Mouse (Mus musculus) kidney, postnatal 4 days (tissue): ENCODE measurements around the gene Syde1.
A peak's percentile ranks its signal among the peaks of the same experiment; 100 is the strongest.
"Not testable (repeated sequence)": the region's sequence is repeated elsewhere in the genome, so short reads cannot be mapped to it uniquely, and the experiment has no call there.

Experiments
- DNase-seq, 2 experiments: peaks; one replicate each; pipeline ENCODE4 v3.0.0; 2021; ENCODE audit warnings: mixed read lengths in 2 of 2

The Syde1 gene

DNA sequence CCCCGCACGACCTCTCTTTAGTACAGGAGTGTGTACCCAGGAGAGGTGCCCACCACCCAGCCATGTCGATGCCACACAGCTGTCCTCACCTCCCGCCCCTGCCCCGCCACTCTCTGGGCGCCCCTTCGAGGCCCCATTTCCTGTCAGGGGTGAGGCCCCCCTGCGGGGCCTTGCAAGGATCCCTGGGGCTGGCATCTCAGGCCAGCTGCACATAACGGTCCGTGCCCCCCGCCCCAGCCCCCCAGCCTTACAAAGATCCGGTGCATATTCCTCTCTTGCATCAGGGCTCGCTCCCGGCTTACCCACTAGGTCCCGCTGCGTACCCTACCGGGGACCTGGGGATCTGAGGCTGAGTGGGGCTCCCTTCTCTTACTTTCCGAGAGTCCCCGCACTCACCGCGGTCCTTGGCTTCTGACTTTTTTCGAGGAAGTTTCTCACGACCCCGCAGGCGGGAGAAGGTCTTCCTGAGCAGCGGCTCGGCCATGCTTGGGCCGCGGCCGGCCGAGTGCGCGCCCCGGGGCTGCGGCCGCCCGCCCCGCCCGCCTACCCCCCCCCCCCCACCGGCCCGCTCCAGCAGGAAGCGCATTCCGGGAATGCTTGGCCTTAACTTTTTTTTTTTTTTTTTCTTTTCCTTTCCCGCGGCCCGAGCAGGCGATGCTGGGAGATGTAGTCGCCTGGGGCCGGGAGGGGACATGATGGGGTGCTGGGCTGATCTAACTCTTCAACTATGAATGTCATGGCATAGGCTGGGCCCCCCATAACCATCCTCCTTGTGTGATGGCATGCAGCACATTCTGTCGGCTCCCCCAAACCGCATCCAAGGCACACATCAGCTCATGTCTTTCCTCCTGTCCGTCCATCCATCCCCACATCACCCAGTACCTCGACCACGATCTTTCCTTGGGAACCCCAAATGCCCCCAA, at the start of gene Syde1:
Gene Syde1, minus strand, starts transcription at position 559 of the 923 bp plus-strand sequence.
- DNase-seq = peak; percentile 66 to 79

DNA sequence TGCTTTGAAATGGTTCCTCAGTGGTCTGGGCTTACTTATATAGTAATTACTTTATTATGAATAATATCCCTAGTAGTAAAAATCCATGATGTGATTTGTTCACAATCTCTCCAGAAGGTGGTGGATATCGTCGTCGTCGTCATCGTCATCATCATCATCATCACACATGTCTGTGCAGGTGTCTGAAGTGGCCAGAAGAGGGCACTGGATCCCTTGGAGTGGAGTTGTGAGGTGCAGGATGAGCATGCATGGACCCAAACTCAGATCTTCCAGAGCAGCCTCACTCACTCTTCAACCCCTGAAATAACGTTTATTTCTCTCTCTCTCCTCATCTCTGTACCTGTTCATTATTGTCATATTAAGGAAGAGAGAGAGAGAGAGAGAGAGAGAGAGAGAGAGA, 40.5 kb upstream of the Syde1 start:
- DNase-seq = peak; percentile 36 to 41

DNA sequence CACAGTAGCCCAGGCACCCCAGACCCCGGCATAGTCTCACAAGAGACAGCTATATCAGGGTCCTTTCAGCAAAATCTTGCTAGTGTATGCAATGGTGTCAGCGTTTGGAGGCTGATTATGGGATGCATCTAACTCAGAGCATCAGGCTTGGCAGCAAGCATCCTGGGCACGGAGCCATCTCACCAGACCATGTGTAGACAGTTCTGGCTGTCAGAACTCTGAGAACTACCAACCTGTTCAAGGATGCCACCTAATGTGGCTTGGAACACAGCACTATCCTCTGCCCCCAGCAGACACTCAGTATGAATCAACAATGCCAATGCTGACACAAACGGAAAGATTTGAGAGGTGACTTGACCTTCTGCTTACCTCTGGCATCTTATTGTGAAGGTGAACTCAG, 38.4 kb upstream of the Syde1 start:
- no peak for DNase-seq

DNA sequence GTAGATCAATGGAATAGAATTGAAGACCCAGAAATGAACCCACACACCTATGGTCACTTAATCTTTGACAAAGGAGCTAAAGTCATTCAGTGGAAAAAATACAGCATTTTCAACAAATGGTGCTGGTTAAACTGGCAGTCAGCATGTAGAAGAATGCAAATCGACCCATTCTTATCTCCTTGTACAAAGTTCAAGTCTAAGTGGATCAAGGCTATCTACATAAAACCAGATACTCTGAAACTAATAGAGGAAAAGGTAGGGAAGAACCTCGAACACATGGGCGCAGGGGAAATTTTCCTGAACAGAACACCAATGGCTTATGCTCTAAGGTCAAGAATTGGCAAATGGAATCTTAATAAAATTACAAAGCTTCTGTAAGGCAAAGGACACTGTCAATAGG, 31.4 kb upstream of the Syde1 start:
- DNase-seq = not testable (repeated sequence)

DNA sequence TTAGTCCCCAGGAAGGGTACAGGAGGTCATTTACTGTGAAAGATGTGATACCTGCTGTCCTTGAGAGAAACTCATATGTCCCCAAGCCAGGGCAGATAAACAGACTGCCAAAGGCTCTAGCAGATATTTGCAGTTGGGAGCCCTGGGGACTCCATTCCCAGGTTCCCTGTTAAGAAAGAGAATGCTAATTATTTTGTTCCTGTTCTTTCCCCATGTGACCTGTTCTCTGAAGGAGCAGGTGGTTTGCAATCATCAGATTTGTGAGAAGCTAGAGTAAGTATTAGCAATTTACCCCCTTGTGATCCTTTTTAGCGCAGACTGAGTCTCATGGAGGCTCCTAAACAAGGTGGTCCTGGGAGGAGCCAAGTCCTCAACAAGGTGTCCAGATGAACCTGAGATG, 26.2 kb upstream of the Syde1 start, which contains the start of gene Olfr1357:
Gene Olfr1357, minus strand, starts transcription at position 101 of the 400 bp plus-strand sequence.
- DNase-seq = no peak

DNA sequence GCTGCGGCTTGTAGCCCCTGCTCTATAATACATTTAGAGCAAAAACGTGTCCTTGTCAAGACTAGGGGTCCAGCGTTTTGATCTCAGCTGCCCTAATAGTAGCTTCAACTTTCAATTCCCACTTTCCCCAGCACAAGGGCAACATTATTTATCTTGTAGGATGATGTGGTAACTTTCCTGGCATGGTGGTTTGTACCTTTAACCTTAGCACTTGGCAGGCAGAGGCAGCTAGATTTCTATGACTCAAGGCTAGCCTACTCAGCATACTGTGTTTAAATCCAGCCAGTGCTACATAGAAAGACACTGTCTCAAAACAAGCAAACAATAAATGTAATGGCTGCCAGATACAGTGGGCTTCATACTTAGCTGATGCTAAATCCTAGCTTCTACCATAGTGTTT, 15.8 kb upstream of the Syde1 start:
- DNase-seq = no peak

DNA sequence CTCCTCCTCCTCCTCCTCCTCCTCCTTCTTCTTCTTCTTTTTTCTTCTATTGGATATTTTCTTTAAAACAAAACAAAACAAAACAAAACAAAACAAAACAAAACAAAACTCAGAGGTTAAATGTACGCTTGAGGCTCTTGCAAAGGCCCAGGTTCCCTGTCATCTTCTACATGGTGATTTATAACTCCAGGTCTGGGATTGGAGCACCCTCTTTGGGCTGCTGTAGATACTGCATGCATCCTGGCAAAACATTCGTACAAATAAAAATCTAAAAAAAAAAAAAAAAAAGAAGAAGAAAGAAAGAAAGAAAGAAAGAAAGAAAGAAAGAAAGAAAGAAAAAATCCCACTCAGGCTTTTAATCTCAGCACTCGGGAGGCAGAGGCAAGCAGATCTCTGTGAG, 13.3 kb upstream of the Syde1 start:
- DNase-seq = peak; percentile 48 to 53

DNA sequence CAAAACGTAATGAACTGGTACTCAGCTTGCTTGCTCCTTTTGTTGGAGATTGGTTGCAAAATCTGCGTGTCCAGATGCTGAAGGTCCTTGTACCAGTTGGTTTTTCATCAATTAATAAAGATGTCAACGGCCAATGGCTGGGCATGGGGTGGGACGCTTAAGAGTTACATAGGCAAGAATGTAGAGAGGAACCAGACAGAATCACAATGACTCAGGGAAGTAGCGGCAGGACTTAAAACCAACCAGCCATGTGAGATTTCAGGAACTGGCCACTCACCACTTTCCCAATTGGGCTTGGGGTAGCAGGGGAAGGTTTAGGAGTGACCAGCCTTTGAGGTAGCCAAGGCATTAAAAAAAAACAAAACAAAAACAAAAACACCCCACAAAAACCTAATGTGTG, 8.1 kb upstream of the Syde1 start:
- no peak for DNase-seq

DNA sequence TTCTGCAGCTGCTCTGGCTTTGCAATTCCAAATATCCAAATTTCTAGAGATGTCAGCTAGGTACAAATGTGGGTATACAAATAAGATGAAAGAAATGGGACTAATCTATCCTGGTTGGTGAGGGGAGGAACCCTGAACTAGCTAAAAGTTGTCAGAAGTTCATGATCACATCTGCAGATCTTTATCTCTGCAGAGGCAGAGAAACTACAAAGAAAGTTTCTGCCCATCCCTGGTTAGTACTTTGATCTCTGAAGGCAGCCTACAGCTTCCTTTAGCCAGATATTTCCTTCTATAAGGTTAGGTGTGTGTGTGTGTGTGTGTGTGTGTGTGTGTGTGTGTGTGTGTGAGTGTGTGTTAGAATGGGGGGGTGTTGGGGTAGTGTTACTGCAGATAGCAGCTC, 2.8 kb upstream of the Syde1 start:
- no peak for DNase-seq

DNA sequence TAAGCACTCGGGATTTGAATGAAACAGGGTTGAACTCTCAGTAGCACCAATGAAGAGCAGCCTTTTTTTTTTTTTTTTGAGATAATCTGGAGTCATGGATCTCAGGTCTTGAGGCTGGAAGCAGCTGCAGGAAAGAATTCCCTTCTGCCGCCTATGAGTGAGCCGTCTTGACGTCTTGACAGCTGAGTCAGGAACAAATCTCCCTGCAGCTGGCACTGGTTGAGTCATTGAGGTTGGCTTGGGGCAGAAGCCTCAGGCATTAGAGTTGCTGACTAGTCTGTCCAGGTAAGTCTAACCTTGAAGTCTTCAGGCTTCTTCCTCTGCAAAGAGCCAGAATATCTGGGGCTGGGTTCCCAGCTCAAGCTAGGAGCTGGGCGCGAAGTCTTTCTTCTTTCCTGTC, 2.4 kb upstream of the Syde1 start:
- DNase-seq = no peak

DNA sequence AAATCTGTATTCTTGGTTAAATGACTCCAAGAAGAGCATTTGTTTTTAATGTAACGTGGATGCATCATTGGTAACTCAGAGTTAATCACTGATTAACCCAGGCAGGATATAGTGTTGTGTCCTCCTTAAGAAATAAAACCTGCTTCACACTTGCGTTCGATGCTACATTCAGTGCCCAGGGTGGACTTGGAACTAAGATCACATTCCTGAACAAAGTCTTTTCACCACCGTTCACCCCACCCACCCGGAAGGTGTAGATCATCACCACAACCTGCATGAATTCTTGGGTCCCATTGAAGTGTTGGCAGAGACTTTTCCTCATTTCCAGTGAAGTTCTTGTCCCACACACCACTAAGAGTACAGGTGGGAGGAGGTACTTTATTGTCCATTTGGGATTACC, 2.0 kb upstream of the Syde1 start:
- peak in 1 of 2 experiments; percentile 51 for DNase-seq

DNA sequence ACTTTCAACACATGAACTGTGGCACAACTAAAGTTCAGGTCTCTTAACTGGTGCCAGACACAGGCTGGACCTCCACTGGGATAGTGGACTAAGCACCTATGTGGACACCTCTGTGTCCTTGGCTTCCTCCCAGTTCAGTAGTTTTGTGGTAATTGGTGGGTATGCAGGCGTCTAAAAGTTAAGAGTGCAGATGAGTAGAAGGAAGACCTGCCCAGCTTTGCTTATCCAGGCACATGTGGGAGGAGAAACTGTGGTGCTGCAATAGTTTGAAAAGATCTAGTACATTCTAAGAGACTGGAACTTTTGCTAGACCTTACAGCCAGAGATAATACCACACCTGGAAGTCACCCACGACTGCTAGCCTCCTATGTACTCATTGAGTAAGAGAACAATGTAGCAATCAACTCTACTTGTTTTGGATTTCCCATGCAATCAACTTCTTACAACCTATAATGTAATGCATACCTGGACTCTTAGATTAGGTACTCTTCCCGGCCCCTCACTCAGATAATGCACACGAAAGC, 1.2 kb upstream of the Syde1 start:
- DNase-seq = no peak

DNA sequence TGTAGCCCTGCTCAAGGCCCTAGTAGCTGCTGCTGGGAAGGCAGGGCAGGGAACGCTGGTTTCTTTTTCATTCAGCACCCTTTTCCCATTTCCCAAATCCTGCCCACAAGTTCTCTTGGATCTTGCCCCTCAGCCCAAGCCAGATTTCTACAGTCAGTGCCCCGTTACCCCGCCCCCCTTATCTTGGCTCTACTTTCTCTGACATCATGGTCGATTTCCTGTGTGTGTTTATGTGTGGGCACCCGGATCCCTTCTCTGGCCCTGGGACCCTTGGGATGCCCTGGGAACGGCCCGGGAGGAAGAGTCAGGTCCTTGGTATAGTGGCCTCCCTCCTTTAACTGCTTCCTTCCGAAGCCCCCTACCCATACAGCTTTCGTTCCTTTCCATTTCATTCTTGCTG, 1.0 kb downstream of the Syde1 start:
- DNase-seq = peak in 1 of 2 experiments; percentile 47

DNA sequence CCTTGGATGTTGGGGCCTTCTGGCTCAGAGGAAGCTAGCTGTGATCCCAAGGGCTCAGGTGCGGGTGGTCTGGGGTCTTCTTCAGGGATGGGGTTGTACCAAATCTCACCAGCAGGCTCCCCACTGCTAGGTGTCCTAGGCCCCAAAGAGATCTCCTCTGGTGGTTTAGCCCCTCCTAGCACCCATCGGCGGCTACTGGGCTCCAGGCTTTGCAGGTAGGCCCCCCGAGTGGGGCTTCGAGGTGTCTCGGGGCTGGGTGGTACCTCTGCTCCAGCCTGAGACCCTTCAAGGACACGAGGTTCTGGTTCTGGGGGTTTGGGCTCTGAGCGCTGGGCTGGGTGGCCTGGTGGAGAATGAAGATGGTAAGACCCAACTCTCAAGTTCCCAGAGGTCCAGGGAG, 1.9 kb downstream of the Syde1 start:
- no peak for DNase-seq

DNA sequence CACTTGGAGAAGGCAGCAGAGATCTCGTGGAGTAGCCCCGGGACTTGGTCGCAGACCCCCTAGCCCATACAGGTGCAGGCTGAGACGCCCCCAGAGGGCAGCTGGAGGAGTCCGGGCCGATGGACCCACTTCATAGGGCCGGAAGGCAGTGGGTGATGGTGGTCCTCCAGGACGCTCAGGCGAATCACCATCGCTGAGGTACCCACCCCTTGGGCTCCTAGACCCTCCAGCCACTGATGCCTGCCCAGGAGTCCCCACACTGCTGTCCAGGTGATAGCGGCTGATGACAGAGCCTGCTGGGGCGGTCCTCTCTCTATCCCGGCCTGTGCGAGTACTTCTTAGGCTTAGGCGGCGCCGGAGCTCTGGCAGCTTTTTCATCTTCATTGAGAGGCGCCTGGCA, 2.5 kb downstream of the Syde1 start:
- no peak for DNase-seq

DNA sequence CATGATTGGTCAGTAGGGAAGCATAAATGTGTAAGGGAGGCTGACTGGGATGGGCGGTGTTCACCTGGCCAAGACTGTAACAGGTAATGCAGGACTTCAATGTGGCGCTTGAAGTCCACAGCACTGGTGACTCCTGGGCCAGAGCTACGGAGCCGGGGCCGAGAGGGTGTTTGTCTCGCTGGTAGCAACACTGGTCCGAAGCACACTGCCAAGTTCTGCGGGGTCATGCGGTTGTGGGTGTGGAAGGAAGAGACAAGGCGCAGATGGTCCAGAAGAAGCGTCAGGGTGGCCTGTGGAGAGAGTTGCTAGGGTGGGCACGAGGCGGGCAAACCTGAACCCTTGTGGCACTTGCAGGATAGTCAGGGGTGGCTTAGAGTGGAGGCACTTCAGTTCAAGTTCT, 5.7 kb downstream of the Syde1 start:
- DNase-seq = no peak

DNA sequence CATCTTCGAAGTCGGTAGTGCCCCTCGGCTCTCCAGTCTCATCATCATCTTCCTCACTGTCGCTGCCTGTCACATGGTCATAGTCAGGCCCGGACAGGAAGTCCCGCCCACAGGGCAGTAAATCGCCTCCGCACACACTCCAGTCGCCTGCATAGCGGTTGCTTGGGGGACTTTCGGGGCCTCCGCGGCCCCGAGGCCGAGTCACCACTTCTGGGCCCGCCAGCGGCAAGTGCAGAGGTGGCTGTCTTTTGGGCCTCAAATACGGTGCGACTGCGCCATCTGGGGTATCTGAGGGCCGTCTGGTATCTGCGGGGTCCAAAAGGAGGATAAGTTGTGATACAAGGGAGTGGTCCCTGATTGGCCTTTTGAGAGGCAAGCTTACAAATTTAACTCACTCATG, 6.2 kb downstream of the Syde1 start:
- no peak for DNase-seq

DNA sequence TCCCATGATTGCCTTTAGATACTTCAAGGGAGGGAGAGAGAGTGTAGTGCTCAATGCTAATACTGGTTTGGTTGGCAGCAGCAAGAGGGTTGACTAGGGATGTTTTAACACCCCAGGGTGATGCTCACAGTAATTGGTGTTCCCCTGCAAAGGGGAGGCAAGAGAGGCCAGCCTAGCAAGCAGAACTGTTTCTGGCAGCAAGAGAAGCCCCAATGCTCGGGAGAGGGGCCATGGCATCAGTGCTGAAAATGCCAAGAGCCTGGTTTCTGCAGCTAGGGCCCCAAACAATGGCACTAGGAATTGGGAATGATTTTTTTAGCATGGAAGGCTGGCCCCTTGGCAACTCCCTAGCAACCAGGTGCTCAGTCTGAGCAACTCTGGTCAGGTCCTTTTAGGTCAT, 6.8 kb downstream of the Syde1 start:
- no peak for DNase-seq

DNA sequence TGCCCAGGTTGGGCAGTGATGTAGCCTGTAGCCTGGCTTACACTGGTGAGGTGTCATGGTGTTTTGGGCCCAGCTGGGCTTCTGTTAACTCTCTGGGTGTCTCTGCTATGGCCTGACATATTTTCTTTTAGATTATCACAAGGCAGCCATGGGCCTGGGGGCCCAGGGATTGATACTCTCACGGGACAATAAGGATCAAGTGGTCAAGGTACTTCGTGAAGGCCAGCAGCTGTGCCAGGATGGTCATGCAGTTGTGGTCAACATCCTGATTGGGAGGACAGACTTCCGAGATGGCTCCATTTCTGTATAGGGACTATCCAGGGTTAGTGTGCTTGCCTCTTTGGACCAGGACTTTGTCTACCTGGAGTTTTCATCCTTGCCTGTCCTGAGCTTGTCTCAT, 7.8 kb downstream of the Syde1 start:
- DNase-seq = no peak

DNA sequence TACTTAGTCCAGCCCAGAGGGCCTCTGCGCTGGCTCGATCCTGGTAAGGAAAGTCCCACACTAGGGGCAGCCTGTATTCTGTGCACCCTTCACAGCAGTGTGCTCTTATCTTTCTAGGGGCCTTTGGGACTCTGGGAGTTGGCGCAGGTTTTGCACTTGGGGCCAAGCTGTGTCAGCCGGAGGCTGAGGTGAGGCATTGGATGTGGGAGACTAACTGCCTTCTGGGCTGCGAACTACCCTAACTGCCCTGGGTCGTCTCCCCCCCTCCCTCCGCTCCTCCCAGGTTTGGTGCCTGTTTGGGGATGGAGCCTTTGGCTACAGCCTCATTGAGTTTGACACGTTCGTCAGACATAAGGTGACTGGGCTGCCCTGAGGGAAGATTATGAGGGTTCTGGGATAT, 8.4 kb downstream of the Syde1 start:
- no peak for DNase-seq

DNA sequence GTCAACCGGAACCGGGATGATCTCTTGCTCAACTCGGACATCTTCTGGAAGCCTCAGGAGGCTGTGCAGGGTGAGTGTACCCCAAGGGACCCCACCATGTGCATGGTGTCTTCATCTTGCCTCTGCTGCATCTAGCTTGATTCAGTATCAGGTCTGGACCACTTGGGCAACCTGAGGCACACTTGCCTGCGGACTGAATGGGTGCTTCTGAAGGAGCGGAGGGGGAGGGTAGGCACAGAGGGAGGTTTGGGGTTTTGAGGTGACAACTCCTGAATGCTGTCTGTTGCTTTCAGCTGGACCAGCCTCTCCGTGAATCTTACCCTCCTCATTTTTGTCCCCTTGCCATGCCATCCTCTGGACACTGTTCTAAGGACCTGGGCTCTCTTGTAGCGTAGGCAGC, 10.6 kb downstream of the Syde1 start:
- no peak for DNase-seq

DNA sequence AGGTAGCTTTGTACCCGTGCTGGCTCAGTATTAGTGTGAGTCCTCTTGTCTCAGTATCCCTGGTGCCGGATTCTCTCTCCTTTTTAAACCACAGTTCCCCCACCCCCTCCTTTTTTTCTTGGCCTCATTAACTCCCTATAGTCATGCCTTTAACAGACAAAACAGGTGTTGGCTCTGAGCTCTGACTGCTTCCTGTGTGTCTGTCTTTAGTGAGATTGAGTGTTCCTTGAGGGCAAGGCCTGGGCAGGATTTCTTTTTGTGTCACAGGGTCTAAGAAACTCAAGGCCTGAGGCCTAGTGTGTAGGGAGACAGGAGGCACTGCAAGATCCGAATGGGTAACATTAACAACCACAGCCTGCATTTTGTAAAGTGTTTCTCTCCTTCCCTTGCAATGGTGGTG, 13.6 kb downstream of the Syde1 start:
- no peak for DNase-seq

DNA sequence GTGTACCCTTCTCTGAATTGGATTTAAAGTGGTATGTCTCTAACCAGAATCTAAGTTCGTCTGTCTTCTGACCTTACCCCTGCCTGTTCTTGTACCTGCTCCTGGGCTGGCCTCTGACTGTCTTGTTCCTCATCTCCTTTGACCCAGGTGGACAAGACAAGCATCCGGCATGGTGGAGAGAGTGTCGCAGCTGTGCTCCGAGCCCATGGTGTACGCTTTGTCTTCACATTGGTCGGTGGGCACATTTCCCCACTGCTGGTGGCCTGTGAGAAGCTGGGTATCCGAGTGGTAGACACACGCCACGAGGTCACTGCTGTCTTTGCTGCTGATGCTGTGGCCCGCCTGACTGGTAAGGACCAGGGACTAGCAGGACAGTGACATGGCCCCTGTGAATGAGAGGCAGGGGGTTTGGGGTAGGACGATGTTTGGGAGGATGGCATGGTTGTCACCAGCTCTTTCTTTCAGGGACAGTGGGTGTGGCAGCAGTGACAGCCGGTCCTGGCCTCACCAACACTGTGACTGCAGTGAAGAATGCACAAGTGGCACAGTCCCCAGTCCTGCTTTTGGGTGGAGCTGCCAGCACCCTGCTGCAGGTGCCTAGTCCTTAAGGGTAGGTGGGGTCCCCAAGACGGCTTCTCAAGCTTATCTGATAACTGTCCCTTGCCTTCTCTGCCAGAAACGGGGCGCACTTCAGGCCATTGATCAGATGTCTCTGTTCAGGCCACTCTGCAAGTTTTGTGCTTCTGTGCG, 15.2 kb downstream of the Syde1 start:
- no peak for DNase-seq

DNA sequence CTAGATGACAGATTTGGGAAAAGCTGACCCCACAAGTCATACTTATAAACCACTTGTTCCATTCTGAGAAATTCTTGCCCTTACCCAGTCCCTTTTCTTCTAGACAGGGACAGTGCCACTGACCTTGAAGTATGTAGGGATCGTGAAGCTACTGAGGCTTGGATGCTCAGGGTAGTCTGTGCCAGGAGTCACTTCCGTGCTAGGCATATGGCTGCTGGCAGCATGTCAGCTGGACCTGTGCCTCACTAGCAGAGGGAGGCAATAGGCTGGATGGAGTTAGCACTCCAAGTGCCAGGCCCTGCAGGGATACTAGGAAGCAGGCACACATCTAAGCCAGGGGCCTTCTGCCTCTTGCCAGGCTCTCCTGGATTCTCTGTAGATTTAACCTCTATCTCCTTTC, 16.1 kb downstream of the Syde1 start:
- peak; percentile 53 to 62 for DNase-seq
